Mouse (Mus musculus) left cerebral cortex, postnatal 10 days (tissue): ENCODE results near the gene Serpinb1c. TPM values are rescaled to one million over a fixed set of nuclear protein-coding genes. Genes with fewer than 3 reads are reported as not detected.

ENCODE experiments used
- DNase-seq, 2 experiments: peaks; one replicate each; pipeline ENCODE4 v3.0.0; 2021 to 2022; ENCODE audit warnings: low spot score in 2 of 2, mixed read lengths in 1 of 2; ENCODE audit errors: extremely low spot score in 1 of 2
- intact Hi-C: fragments of 180-260 bp; cut with DNase I; formaldehyde crosslinking; loops from one replicate; pipeline ENCODE4 v1.15.1; 2025
- total RNA-seq, 2 experiments: library from RNA; stranded (reverse); gene quantifications; 2 replicates each; pipeline ENCODE4 v1.2.3; 2021

The Serpinb1c gene
- total RNA-seq, 2 experiments from 2014 or later, result not detected

DNA sequence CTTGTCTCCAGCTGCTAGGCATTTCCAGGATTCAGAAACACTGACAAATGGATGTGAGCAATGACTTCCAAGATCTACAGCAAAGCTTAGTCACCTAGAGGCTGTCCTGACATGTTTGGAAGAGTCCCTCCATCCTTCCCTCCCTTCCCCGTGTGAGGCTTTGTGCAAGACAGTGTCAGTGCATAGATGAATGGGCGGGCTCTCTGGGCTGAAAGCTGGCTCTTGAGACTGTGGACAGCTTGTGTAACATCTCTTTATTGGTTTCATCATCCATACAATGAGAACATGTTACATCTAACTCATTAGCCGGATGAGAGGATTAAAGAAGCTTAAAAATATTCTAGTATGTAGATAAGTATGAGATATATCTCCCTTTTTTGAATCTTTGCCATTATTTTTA is 65.2 kb downstream of the Serpinb1c start:
- intact Hi-C loops, result no loop called here
- DNase-seq, result no peak

DNA sequence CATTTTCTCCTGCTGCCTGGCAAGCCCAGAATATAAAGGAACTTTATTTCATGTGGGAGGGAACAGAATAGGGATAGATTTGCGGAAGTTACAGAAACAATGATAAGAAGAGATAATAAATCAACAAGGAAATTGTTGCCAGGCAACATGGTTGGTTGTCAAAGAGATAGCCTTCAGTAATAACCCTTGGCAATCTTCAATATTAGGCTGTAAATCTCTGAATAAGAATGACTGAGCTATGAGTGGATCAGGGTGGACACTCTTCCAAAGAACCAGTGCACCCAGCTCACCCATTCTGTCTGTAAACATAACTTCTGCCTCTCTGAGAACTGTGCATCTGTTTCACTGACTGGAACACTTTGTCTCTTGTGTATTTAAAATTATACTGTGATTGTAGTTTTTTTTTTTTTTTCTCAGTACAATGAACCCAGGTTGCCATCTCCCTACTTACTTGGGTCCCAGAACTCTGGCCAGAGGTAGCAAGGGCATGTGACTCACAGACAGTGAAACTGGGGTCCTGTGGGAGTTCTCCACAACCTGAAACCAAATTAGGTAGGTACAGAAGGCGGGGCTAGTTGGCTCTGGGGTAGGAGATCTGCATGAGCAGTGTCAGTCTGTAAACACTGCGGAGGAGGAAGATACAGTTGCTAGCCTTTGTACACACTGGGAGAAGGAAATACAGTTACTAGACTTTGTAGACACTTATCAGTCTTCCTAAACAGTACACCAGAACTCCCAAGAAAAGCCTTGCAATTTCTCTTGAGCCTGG is 66.3 kb downstream of the Serpinb1c start:
- DNase-seq, result no peak
- intact Hi-C loops, result no loop called here

Other genes starting within 250 kb of the Serpinb1c start
- gene Mylk4, start 114.3 kb downstream of the Serpinb1c start, total RNA-seq, result under 1 TPM; 0.47 to 0.62 TPM
- gene Wrnip1, start 96.2 kb downstream of the Serpinb1c start, total RNA-seq, result 10 to 100 TPM; 55.7 to 57.6 TPM
- 1 to 10 TPM; 1.5 to 2.1 TPM for gene D930007J09Rik, start 95.4 kb downstream of the Serpinb1c start, total RNA-seq
- 1 to 10 TPM; 1.5 to 2.3 TPM for gene Serpinb1a, start 47.0 kb downstream of the Serpinb1c start, total RNA-seq
- gene Serpinb6b, start 67.0 kb upstream of the Serpinb1c start, total RNA-seq, result 1 to 10 TPM; 1.6 to 2.5 TPM
- 1 to 10 TPM; 3.0 to 3.4 TPM for gene Serpinb9, start 105.0 kb upstream of the Serpinb1c start, total RNA-seq
- not detected for gene Serpinb9b, start 129.2 kb upstream of the Serpinb1c start, total RNA-seq
- gene Serpinb1b, start 180.4 kb upstream of the Serpinb1c start, total RNA-seq, result 1 to 10 TPM in 1 of 2 experiments, under 1 TPM in 1; 0.79 to 1.1 TPM